Mouse (Mus musculus): ENCODE results near the gene Ankle1. TPM values are rescaled to one million over a fixed set of nuclear protein-coding genes. Genes with fewer than 3 reads are reported as not detected.

Ankle1 gene
- polyA plus RNA-seq, 2 experiments, result 17.0 to 60.7 TPM

GRCm38 (mm10) chr8:71392871-71393270 lies 12.9 kb upstream of the Ankle1 start:
- Histone ChIP-seq H3K27ac (replicated peaks; ENCODE audit: low read depth, low read length) (no peak overlapping the region), H3K4me1 (ENCODE audit: control insufficient read depth, insufficient read depth, low read length) (peaks cover 5% of the 10 kb centered on the region; the same call in 1 of the 2 replicates), H3K4me3 (replicated peaks; ENCODE audit: low read length) (no peak overlapping the region), H3K4me2 (replicated peaks; ENCODE audit: low read depth, low read length, severe bottlenecking) (0 out of 2 replicates have a peak overlapping the region, but pooled peaks have one; percentile 15), H3K9ac (ENCODE audit: low read depth, low read length, severe bottlenecking) (no peak overlapping the region), H3K27me3 (ENCODE audit: control insufficient read depth, insufficient read depth, low read length) (no peaks in the 10 kb centered on the region), H3K9me3 (ENCODE audit: control insufficient read depth, low read length) (no peaks in the 10 kb centered on the region), H3K36me3 (ENCODE audit: control insufficient read depth, insufficient read depth, low read length) (no peaks in the 10 kb centered on the region)
- no peak for TF ChIP-seq POLR2A (IDR thresholded peaks at IDR 0.05; ENCODE audit: borderline replicate concordance, extremely low read depth, insufficient read depth, insufficient read length)
- 9% methylated on average over 3 of the region's 3 CpGs for WGBS
- DNase-seq (ENCODE audit: low spot score) (peak; percentile 57), ATAC-seq (ENCODE audit: low FRiP score, low read depth) (no peak)

DNA sequence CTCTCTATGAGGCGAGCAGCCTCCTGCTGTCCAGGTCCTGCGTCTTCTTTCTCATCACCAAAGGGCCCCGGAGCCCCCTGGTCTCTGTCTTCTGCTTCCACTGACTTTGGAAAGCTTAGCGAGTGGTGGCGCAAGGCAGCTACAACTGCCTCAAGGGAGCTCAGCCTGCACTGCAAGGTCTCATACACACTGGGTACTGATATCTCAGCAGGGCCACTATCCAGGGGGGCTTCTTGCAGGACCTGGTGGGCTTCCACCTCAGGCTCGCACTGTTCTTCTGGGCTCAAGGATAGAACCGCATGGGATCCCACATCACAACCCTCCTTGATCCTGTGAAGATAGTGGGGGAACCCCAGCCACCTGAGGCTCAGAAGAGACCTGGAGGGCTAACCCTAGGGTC lies 11.3 kb upstream of the Ankle1 start:
- 0 out of 2 replicates have a peak overlapping the region, but pooled peaks have one; percentile 1 for H3K4me2 ChIP-seq (replicated peaks; ENCODE audit: low read depth, low read length, severe bottlenecking)
- WGBS, result 78% methylated on average over 7 of the region's 7 CpGs
- H3K36me3 ChIP-seq (ENCODE audit: control insufficient read depth, insufficient read depth, low read length), result peaks cover 10% of the 10 kb centered on the region
- TF ChIP-seq POLR2A (IDR thresholded peaks at IDR 0.05; ENCODE audit: borderline replicate concordance, extremely low read depth, insufficient read depth, insufficient read length), result no peak
- H3K9ac ChIP-seq (ENCODE audit: low read depth, low read length, severe bottlenecking), result no peak overlapping the region
- peaks cover 5% of the 10 kb centered on the region; the same call in 1 of the 2 replicates for H3K4me1 ChIP-seq (ENCODE audit: control insufficient read depth, insufficient read depth, low read length)
- H3K4me3 ChIP-seq (replicated peaks; ENCODE audit: low read length), result no peak overlapping the region
- H3K27me3 ChIP-seq (ENCODE audit: control insufficient read depth, insufficient read depth, low read length), result no peaks in the 10 kb centered on the region
- H3K27ac ChIP-seq (replicated peaks; ENCODE audit: low read depth, low read length), result no peak overlapping the region
- no peaks in the 10 kb centered on the region for H3K9me3 ChIP-seq (ENCODE audit: control insufficient read depth, low read length)
- no peak for DNase-seq (ENCODE audit: low spot score)
- no peak for ATAC-seq (ENCODE audit: low FRiP score, low read depth)

GRCm38 (mm10) chr8:71395071-71395470 lies 10.7 kb upstream of the Ankle1 start:
- 0 out of 2 replicates have a peak overlapping the region, but pooled peaks have one; percentile 1 for H3K4me2 ChIP-seq (replicated peaks; ENCODE audit: low read depth, low read length, severe bottlenecking)
- no peak overlapping the region for H3K9ac ChIP-seq (ENCODE audit: low read depth, low read length, severe bottlenecking)
- H3K4me1 ChIP-seq (ENCODE audit: control insufficient read depth, insufficient read depth, low read length), result peaks cover 5% of the 10 kb centered on the region; the same call in 1 of the 2 replicates
- H3K4me3 ChIP-seq (replicated peaks; ENCODE audit: low read length), result no peak overlapping the region
- peaks cover 14% of the 10 kb centered on the region for H3K36me3 ChIP-seq (ENCODE audit: control insufficient read depth, insufficient read depth, low read length)
- WGBS, result 86% methylated on average over 9 of the region's 10 CpGs
- no peak overlapping the region for H3K27ac ChIP-seq (replicated peaks; ENCODE audit: low read depth, low read length)
- no peaks in the 10 kb centered on the region for H3K27me3 ChIP-seq (ENCODE audit: control insufficient read depth, insufficient read depth, low read length)
- ATAC-seq (ENCODE audit: low FRiP score, low read depth) (no peak), DNase-seq (ENCODE audit: low spot score) (no peak)
- no peak for TF ChIP-seq POLR2A (IDR thresholded peaks at IDR 0.05; ENCODE audit: borderline replicate concordance, extremely low read depth, insufficient read depth, insufficient read length)
- H3K9me3 ChIP-seq (ENCODE audit: control insufficient read depth, low read length), result no peaks in the 10 kb centered on the region

DNA sequence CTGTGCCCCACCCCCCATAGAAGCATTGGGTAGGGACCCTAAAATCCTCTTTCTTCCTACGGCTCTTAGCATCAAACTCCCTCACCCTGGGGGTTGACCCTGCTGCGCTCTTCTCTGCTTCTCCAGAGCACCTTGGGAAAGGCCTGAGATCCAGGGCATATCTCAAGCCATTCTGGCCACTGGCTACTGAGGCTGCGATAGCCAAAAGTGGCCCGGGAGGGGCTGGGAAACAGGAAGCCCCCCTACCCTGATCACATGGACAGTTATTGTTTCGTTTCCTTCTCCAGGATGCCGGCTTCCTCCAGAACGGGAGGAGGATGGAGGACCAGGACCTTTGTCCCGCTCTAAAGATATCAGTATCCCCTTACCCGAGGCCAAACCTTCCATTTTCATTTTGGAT lies 10.2 kb upstream of the Ankle1 start, which contains the start of gene Ushbp1:
Ushbp1 (minus strand) TSS at position 174 of the 400 bp plus-strand sequence.
- peak within 1 kb of the TSS; percentile 83 for H3K4me3 ChIP-seq (replicated peaks; ENCODE audit: low read length)
- ATAC-seq (ENCODE audit: low FRiP score, low read depth), result no peak
- H3K27me3 ChIP-seq (ENCODE audit: control insufficient read depth, insufficient read depth, low read length), result no peaks in the 10 kb centered on the region
- H3K9me3 ChIP-seq (ENCODE audit: control insufficient read depth, low read length), result no peaks in the 10 kb centered on the region
- H3K9ac ChIP-seq (ENCODE audit: low read depth, low read length, severe bottlenecking), result no peak within 1 kb of the TSS
- DNase-seq (ENCODE audit: low spot score), result no peak
- 87% methylated on average over 9 of the region's 9 CpGs for WGBS
- H3K36me3 ChIP-seq (ENCODE audit: control insufficient read depth, insufficient read depth, low read length), result peaks cover 16% of the 10 kb centered on the region
- peaks cover 5% of the 10 kb centered on the region; the same call in 1 of the 2 replicates for H3K4me1 ChIP-seq (ENCODE audit: control insufficient read depth, insufficient read depth, low read length)
- no peak for TF ChIP-seq POLR2A (IDR thresholded peaks at IDR 0.05; ENCODE audit: borderline replicate concordance, extremely low read depth, insufficient read depth, insufficient read length)
- no peak within 1 kb of the TSS for H3K27ac ChIP-seq (replicated peaks; ENCODE audit: low read depth, low read length)
- H3K4me2 ChIP-seq (replicated peaks; ENCODE audit: low read depth, low read length, severe bottlenecking), result peak within 1 kb of the TSS; percentile 86

DNA sequence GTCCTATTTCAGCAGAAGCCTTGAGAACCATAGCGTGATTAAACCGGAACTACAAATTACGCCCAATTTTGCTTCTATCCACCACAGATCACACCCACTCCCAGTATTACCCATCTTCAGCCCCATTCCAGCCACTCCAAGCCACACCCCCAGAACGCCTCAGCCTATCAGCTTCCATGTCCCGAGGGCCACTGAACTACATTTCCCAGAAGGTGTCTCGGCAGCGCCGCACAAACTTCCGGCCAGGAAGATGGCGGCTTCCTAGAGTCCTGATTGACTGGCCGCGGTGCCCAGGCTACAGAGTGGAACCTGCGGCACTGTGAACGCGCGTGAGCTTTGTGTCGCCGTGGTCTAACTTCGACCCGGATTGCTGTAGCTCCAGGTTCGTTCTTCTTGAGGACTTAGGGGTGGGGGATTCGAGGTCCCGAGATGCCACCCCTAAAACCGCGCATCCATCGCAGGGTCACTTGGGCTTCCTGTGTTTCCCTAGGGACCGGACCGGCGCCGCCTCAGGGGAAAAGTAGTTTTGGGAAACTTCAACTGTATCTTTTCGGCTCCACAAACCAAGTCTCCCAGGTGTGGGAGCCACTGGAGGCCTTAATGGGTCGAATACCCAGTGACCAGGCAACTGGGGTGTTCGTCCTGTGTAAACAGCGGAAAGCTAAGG lies 9.0 kb upstream of the Ankle1 start, which contains the start of gene Babam1:
Babam1 (plus strand) TSS at position 223 of the 667 bp plus-strand sequence.
- Histone ChIP-seq H3K9ac (ENCODE audit: low read depth, low read length, severe bottlenecking) (peak within 1 kb of the TSS; percentile 83), H3K36me3 (ENCODE audit: control insufficient read depth, insufficient read depth, low read length) (peaks cover 19% of the 10 kb centered on the region), H3K4me2 (replicated peaks; ENCODE audit: low read depth, low read length, severe bottlenecking) (peak within 1 kb of the TSS; percentile 86), H3K27ac (replicated peaks; ENCODE audit: low read depth, low read length) (0 out of 2 replicates have a peak within 1 kb of the TSS, but pooled peaks have one; percentile 26), H3K4me1 (ENCODE audit: control insufficient read depth, insufficient read depth, low read length) (peaks cover 5% of the 10 kb centered on the region; the same call in 1 of the 2 replicates), H3K27me3 (ENCODE audit: control insufficient read depth, insufficient read depth, low read length) (no peaks in the 10 kb centered on the region), H3K4me3 (replicated peaks; ENCODE audit: low read length) (peak within 1 kb of the TSS; percentile 83), H3K9me3 (ENCODE audit: control insufficient read depth, low read length) (no peaks in the 10 kb centered on the region)
- DNase-seq (ENCODE audit: low spot score), result peak; percentile 95
- ATAC-seq (ENCODE audit: low FRiP score, low read depth), result peak; percentile 96
- TF ChIP-seq POLR2A (IDR thresholded peaks at IDR 0.05; ENCODE audit: borderline replicate concordance, extremely low read depth, insufficient read depth, insufficient read length), result peak; percentile 86; the same call in 1 of the 2 replicates
- WGBS, result under 1% methylated on average over 34 of the region's 34 CpGs

All from limb, embryonic 14.5 days (tissue).